Mouse (Mus musculus) lung, postnatal 0 days (tissue): Measurements from ENCODE around the gene Crygn. TPM values are rescaled to one million over a fixed set of nuclear protein-coding genes. Genes with fewer than 3 reads are reported as not detected.

Experiments
- ATAC-seq: fragments of 200-750 bp; cut with Nextera tagmentation; 2 replicates; pipeline ENCODE4 v1.8.0; 2017; ENCODE audit warnings: moderate library complexity
- DNase-seq: peaks from one replicate; pipeline ENCODE4 v3.0.0-alpha.2; 2016; ENCODE audit warnings: low spot score
- H3K27ac ChIP-seq: fragments of 300-500 bp; sonication (generic); 2 replicates; pipeline ENCODE4 v1.5.1; 2014; ENCODE audit warnings: antibody characterized with exemption, mild to moderate bottlenecking, low read length, mixed read lengths
- H3K27me3 ChIP-seq: fragments of 300-500 bp; sonication (generic); replicated peaks from 2 replicates; pipeline ENCODE4 v1.6.1; 2014; ENCODE audit warnings: low read length, mixed read lengths; ENCODE audit not compliant: insufficient read depth
- H3K36me3 ChIP-seq: fragments of 300-500 bp; sonication (generic); 2 replicates; pipeline ENCODE4 v1.6.1; 2014; ENCODE audit warnings: low read length, mixed read lengths; ENCODE audit not compliant: insufficient read depth
- H3K4me1 ChIP-seq: fragments of 300-500 bp; sonication (generic); 2 replicates; pipeline ENCODE4 v1.6.1; 2014; ENCODE audit warnings: antibody characterized with exemption, low read depth, low read length, mixed read lengths; ENCODE audit not compliant: insufficient read depth
- H3K4me2 ChIP-seq: fragments of 300-500 bp; sonication (generic); replicated peaks from 2 replicates; pipeline ENCODE4 v1.6.1; 2014; ENCODE audit warnings: low read depth, mild to moderate bottlenecking, low read length, moderate library complexity, mixed read lengths
- H3K4me3 ChIP-seq: fragments of 300-500 bp; sonication (generic); 2 replicates; pipeline ENCODE4 v1.5.1; 2014; ENCODE audit warnings: low read depth, low read length
- H3K9ac ChIP-seq: fragments of 300-500 bp; sonication (generic); replicated peaks from 2 replicates; pipeline ENCODE4 v1.6.1; 2014; ENCODE audit warnings: low read depth, mild to moderate bottlenecking
- H3K9me3 ChIP-seq: fragments of 300-500 bp; sonication (generic); 2 replicates; pipeline ENCODE4 v1.6.1; 2016; ENCODE audit warnings: low read length, mixed read lengths
- CTCF ChIP-seq: IDR thresholded peaks from 2 replicates; pipeline ENCODE4 v1.5.1; 2016; ENCODE audit warnings: antibody characterized with exemption, mild to moderate bottlenecking
- EP300 ChIP-seq: IDR thresholded peaks from 2 replicates; pipeline ENCODE4 v1.6.1; 2016; ENCODE audit warnings: antibody characterized with exemption, mild to moderate bottlenecking, control low read depth
- WGBS: fragments of 180-500 bp; shearing (Covaris S2); extraction: QIAGEN DNeasy Blood & Tissue Kit; methylation state at CpG from one replicate; pipeline ENCODE4 v1.1.7; 2014; 5-methylcytosine and 5-hydroxymethylcytosine counted together
- polyA plus RNA-seq: library from polyadenylated mRNA; unstranded; fragments of >200 nt; fragmentation: Nextera tagmentation; extraction: Ambion mirVana; gene quantifications from 2 replicates; pipeline ENCODE4 v1.2.1, GENCODE M21; 2015

Crygn gene
- polyA plus RNA-seq, 1 experiment from 2014 or later, result 5.8 TPM

GRCm38 (mm10) chr5:24730488-24730871 lies 27.3 kb downstream of the Crygn start, which contains the start of gene Wdr86:
Gene Wdr86 (minus strand): TSS chr5:24730727.
- no peak for TF ChIP-seq EP300
- no peak for TF ChIP-seq CTCF
- no peaks in the 10 kb centered on the region for H3K36me3 ChIP-seq
- H3K4me3 ChIP-seq, result peak within 1 kb of the TSS; percentile 50
- under 1% methylated on average over 19 of the region's 23 CpGs for WGBS
- DNase-seq (peak; percentile 32), ATAC-seq (peak; percentile 4; the same call in 1 of the 2 replicates)
- H3K27ac ChIP-seq, result peak within 1 kb of the TSS; percentile 2; the same call in 1 of the 2 replicates
- no peaks in the 10 kb centered on the region for H3K9me3 ChIP-seq
- peak within 1 kb of the TSS; percentile 44 for H3K9ac ChIP-seq
- no peaks in the 10 kb centered on the region for H3K27me3 ChIP-seq
- no peaks in the 10 kb centered on the region; the same call in 1 of the 2 replicates for H3K4me1 ChIP-seq
- H3K4me2 ChIP-seq, result peak within 1 kb of the TSS; percentile 95

GRCm38 (mm10) chr5:24729797-24730487 lies 27.9 kb downstream of the Crygn start:
- H3K9ac ChIP-seq, result peak overlapping the region; percentile 44
- no peaks in the 10 kb centered on the region for H3K36me3 ChIP-seq
- H3K4me1 ChIP-seq, result peaks cover 4% of the 10 kb centered on the region; the same call in 1 of the 2 replicates
- no peak for TF ChIP-seq CTCF
- no peak for TF ChIP-seq EP300
- 0 out of 2 replicates have a peak, but pooled peaks have one; percentile 4 for ATAC-seq
- H3K9me3 ChIP-seq, result no peaks in the 10 kb centered on the region
- WGBS, result 1% methylated on average over 47 of the region's 49 CpGs
- no peaks in the 10 kb centered on the region for H3K27me3 ChIP-seq
- peak overlapping the region; percentile 2; the same call in 1 of the 2 replicates for H3K27ac ChIP-seq
- peak overlapping the region; percentile 95 for H3K4me2 ChIP-seq
- DNase-seq, result peak; percentile 36
- H3K4me3 ChIP-seq, result peak overlapping the region; percentile 50

DNA sequence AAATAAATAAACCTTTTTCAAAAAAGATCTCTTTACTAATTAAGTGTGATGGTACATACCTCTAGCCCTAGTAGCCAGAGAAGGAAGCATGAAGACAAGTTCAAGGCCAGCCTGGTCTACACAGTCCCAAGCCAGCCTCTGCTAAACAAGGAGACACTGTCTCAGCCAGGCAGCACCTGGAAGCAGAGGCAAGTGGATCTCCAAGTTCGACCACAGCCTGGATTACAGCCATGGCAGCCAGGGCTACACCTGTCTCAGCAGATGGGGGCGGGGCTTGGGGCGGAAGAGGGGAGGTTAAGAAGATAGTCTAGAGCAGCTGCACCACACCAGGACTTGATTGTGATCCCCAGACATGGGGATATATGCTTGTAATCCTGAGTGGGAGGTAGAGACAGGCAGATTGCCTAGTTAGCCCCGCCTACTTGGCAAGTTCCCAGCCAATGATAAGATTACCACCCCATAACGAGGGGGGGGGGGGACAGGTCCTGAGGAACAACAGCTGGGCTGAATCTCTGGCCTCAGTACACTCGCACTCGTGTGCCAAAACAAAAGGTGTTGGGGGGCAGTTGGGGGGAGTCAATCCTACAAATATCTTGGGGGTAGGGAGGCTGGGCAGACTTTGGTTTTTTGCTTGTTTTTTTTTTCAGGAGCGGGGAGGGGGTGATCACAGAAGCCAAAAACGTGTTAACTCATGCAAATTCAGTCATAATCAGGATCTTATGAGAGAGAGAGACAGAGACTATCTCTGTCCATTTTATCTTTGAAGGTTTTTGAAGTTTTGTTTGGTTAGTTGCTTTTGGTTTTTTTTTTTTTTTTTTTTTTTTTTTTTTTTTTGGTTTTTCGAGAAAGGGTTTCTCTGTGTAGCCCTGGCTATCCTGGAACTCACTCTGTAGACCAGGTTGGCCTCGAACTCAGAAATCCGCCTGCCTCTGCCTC lies 30.6 kb downstream of the Crygn start:
- TF ChIP-seq EP300, result no peak
- TF ChIP-seq CTCF, result no peak

DNA sequence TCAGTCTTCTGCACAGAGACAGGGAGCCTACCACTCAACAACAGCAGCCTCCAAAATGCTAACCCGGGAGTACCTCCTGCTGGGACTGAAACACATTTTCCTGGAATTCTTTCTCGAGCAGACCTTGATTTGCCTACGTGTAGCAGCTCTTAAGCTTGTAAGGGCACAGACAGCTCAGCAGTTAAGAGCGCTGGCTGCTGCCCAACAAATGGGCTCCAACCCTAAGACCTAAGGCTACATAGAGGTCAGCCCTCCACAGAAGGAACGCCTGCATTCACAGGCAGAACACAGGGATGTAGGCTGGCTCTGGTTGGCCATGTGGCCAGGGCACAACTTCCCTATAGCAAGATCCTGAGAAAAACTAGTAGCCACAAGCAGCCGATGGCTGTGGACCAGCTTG lies 31.9 kb downstream of the Crygn start:
- no peak overlapping the region for H3K4me2 ChIP-seq
- H3K27me3 ChIP-seq, result no peaks in the 10 kb centered on the region
- TF ChIP-seq EP300 (no peak), CTCF (no peak)
- H3K27ac ChIP-seq, result peak overlapping the region; percentile 79
- no peak for DNase-seq
- peaks cover 14% of the 10 kb centered on the region for H3K4me1 ChIP-seq
- ATAC-seq, result no peak
- H3K9ac ChIP-seq, result no peak overlapping the region
- H3K9me3 ChIP-seq, result no peaks in the 10 kb centered on the region
- 46% methylated on average over 6 of the region's 6 CpGs for WGBS
- no peak overlapping the region for H3K4me3 ChIP-seq
- H3K36me3 ChIP-seq, result no peaks in the 10 kb centered on the region

More for the DNA sequence above, 30.6 kb downstream of the Crygn start:
- H3K27me3 ChIP-seq, result no peaks in the 10 kb centered on the region
- H3K4me3 ChIP-seq, result no peak overlapping the region
- H3K4me2 ChIP-seq, result no peak overlapping the region
- no peak overlapping the region for H3K9ac ChIP-seq
- WGBS, result 47% methylated on average over 12 of the region's 12 CpGs
- DNase-seq (peak; percentile 50), ATAC-seq (no peak; the same call in 1 of the 2 replicates)
- no peaks in the 10 kb centered on the region for H3K36me3 ChIP-seq
- peaks cover 14% of the 10 kb centered on the region for H3K4me1 ChIP-seq
- no peak overlapping the region for H3K27ac ChIP-seq
- H3K9me3 ChIP-seq, result no peaks in the 10 kb centered on the region

DNA sequence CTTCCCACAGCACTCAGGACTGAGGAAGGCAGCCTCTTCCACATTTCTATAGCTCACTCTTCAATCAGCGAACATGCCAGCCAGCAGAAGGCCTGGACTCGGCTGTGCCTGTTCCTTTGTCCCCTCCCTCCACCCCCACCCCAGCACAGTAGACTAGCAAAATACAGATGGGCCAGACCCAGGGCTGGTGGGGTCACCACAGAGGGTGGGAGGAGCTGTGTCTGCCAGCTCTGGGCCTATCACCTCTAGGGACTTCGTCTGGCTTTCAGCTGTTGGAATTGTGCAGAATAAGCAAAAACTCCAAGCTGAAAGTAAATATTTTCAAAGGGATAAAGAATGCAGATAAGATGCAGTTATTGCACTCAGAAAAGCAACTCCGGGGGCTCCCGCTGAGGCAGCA lies 33.0 kb downstream of the Crygn start:
- 40% methylated on average over 5 of the region's 5 CpGs for WGBS
- no peaks in the 10 kb centered on the region for H3K27me3 ChIP-seq
- no peak overlapping the region for H3K9ac ChIP-seq
- ATAC-seq, result peak; percentile 79
- H3K27ac ChIP-seq, result peak overlapping the region; percentile 79
- no peak overlapping the region for H3K4me2 ChIP-seq
- no peaks in the 10 kb centered on the region for H3K36me3 ChIP-seq
- H3K4me3 ChIP-seq, result no peak overlapping the region
- TF ChIP-seq EP300 (no peak), CTCF (no peak)
- H3K4me1 ChIP-seq, result peaks cover 14% of the 10 kb centered on the region
- peak; percentile 45 for DNase-seq
- H3K9me3 ChIP-seq, result no peaks in the 10 kb centered on the region

- no peak overlapping the region for H3K9ac ChIP-seq
- WGBS, result 32% methylated on average over 5 of the region's 5 CpGs
- TF ChIP-seq EP300, result no peak; the same call in 1 of the 2 replicates
- no peak for TF ChIP-seq CTCF
- DNase-seq (peak; percentile 42), ATAC-seq (peak; percentile 59)
- no peaks in the 10 kb centered on the region for H3K9me3 ChIP-seq
- H3K4me1 ChIP-seq, result peaks cover 14% of the 10 kb centered on the region
- H3K4me3 ChIP-seq, result no peak overlapping the region
- peak overlapping the region; percentile 79 for H3K27ac ChIP-seq
- no peaks in the 10 kb centered on the region for H3K27me3 ChIP-seq
- no peaks in the 10 kb centered on the region for H3K36me3 ChIP-seq
- no peak overlapping the region for H3K4me2 ChIP-seq
Measured at GRCm38 (mm10) chr5:24724270-24724634, 33.6 kb downstream of the Crygn start.
